Mouse (Mus musculus): ENCODE data around the gene Gm29735.

DNA sequence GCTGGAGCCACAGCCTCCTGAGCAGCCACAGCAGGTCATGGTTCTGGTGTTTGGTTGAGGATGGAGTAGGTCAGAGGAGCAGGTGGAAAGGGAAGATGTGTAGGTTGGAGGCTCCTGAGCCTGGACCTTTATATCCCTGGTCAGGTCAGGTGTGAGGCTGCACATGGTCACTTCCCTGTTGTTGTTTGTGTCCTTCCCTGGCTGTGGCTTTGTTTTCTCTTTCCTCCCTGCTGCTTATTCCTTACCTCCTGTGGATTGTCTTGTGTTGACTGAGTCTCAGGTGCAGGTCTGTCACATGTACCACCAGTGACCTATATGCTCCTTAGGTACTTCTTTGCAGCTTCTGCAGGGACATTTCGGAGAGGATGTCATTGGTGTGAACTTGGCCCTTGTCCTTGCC lies 12.4 kb downstream of the Gm29735 start, which contains the start of gene Gm45337:
- TF ChIP-seq CTCF (IDR thresholded peaks at IDR 0.05; ENCODE audit: low read depth, low read length) = no peak
- TF ChIP-seq POLR2A (IDR thresholded peaks at IDR 0.05; ENCODE audit: borderline replicate concordance, low read depth, low read length) = no peak

Measured in bone marrow macrophage, adult 2 months (primary cell).